Mouse (Mus musculus) kidney, adult 2 months (tissue): Measurements from ENCODE around the gene Gm3424.
"Not testable (repeated sequence)": the region's sequence is repeated elsewhere in the genome, so short reads cannot be mapped to it uniquely, and the experiment has no call there.

Source experiments
- CTCF ChIP-seq: fragments of 200-500 bp; conservative IDR thresholded peaks from 2 replicates; pipeline ENCODE4 v1.5.1; 2011; ENCODE audit warnings: low read depth, mild to moderate bottlenecking, control low read depth, low read length, moderate library complexity, mixed read lengths; ENCODE audit not compliant: insufficient read depth, insufficient read length
- POLR2A ChIP-seq: fragments of 200-500 bp; IDR thresholded peaks from one replicate; pipeline ENCODE4 v1.6.1; 2011; ENCODE audit warnings: low read depth, low read length, control low read depth

GRCm38 (mm10) chr14:5879791-5880190 lies 49.7 kb upstream of the Gm3424 start:
- TF ChIP-seq CTCF, POLR2A: not testable (repeated sequence)
